Mouse (Mus musculus) liver, adult 2 months (tissue): ENCODE measurements around the gene Shank1.

Experiments used
- CTCF ChIP-seq: fragments of 200-500 bp; IDR thresholded peaks from 2 replicates; pipeline ENCODE4 v1.5.1; 2011; ENCODE audit warnings: low read depth, low read length, control low read depth
- POLR2A ChIP-seq: fragments of 200-500 bp; IDR thresholded peaks from 2 replicates; pipeline ENCODE4 v1.6.1; 2011; ENCODE audit warnings: low read length, control low read depth; ENCODE audit not compliant: insufficient read depth; ENCODE audit errors: extremely low read depth

DNA sequence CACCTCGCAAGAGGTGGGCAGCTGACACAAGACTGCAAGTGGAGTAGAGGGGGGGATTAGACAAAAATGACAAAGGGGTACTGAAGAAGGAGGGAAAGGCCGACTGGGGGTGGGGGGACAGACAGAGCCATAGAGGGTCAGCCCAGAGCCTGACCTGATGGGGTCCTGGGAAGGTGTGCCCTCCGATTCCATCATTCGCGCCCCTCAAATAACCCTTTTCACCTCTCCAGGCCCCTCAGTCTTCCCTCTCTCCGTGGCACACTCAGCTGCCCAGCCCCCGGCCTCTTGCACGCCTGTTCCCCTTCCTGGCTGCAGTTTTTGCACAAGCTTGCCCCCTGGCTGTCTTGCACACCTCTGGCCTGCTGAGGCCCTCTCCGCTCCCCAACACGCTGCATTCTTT lies 47.5 kb downstream of the Shank1 start:
- TF ChIP-seq CTCF: no peak
- TF ChIP-seq POLR2A: no peak
